Comparison of ENCODE assay signal across 7 mouse cellular contexts in genomic region chr8:11314613-11315012, GRCm38 (mm10). TPM values are rescaled to one million over a fixed set of nuclear protein-coding genes. Genes with fewer than 3 reads are reported as not detected.
DNase-seq lines count a peak whose midpoint lies in the region; ATAC-seq lines count a peak whose summit lies in the region.

No protein-coding gene starts in this region.

- H3K9ac ChIP-seq in kidney, embryonic 14.5 days (ENCODE audit: low read depth, low read length), result peak overlapping the region; percentile 95; the same call in 1 of the 2 replicates
- H3K9ac ChIP-seq in embryonic facial prominence, embryonic 11.5 days (replicated peaks; ENCODE audit: low read length), result no peak overlapping the region
- no peak overlapping the region for H3K9ac ChIP-seq in forebrain, embryonic 16.5 days (replicated peaks; ENCODE audit: low read depth, low read length)
- no peak overlapping the region for H3K9ac ChIP-seq in midbrain, embryonic 16.5 days (ENCODE audit: low read depth, low read length)

- peak; percentile 36; the same call in 1 of the 2 replicates for ATAC-seq in kidney, embryonic 14.5 days (ENCODE audit: low FRiP score, low TSS enrichment)
- no peak for ATAC-seq in embryonic facial prominence, embryonic 11.5 days (replicated peaks; ENCODE audit: insufficient number of reproducible peaks, low FRiP score, low TSS enrichment, low read depth)
- no peak for ATAC-seq in forebrain, embryonic 16.5 days
- ATAC-seq in midbrain, embryonic 16.5 days, result no peak
- ATAC-seq in erythroblast, adult 5-6 weeks (replicated peaks; ENCODE audit: low FRiP score, poor library complexity, severe bottlenecking), result no peak

- H3K4me1 ChIP-seq in kidney, embryonic 14.5 days (ENCODE audit: control insufficient read depth, insufficient read depth, low read length), result peaks cover 28% of the 10 kb centered on the region
- no peaks in the 10 kb centered on the region for H3K4me1 ChIP-seq in embryonic facial prominence, embryonic 11.5 days (ENCODE audit: control insufficient read depth, insufficient read depth, low read length)
- peaks cover 14% of the 10 kb centered on the region for H3K4me1 ChIP-seq in forebrain, embryonic 16.5 days (replicated peaks; ENCODE audit: control insufficient read depth, insufficient read depth, low read length)
- peaks cover 12% of the 10 kb centered on the region; the same call in 1 of the 2 replicates for H3K4me1 ChIP-seq in midbrain, embryonic 16.5 days (ENCODE audit: control insufficient read depth, insufficient read depth, low read length)

- no peak overlapping the region; the same call in 1 of the 2 replicates for H3K27ac ChIP-seq in kidney, embryonic 14.5 days (ENCODE audit: low read depth, low read length)
- H3K27ac ChIP-seq in embryonic facial prominence, embryonic 11.5 days (replicated peaks; ENCODE audit: low read depth, low read length), result no peak overlapping the region
- no peak overlapping the region for H3K27ac ChIP-seq in forebrain, embryonic 16.5 days (ENCODE audit: low read length)
- no peak overlapping the region for H3K27ac ChIP-seq in midbrain, embryonic 16.5 days (ENCODE audit: low read length)

- H3K27me3 ChIP-seq in kidney, embryonic 14.5 days (ENCODE audit: control insufficient read depth, insufficient read depth, low read length), result no peaks in the 10 kb centered on the region
- H3K27me3 ChIP-seq in embryonic facial prominence, embryonic 11.5 days (ENCODE audit: control insufficient read depth, insufficient read depth, low read length), result no peaks in the 10 kb centered on the region
- H3K27me3 ChIP-seq in forebrain, embryonic 16.5 days (replicated peaks; ENCODE audit: control insufficient read depth, insufficient read depth, low read length), result peaks cover 21% of the 10 kb centered on the region
- H3K27me3 ChIP-seq in midbrain, embryonic 16.5 days (ENCODE audit: control insufficient read depth, insufficient read depth, low read depth, low read length), result peaks cover 24% of the 10 kb centered on the region

- H3K9me3 ChIP-seq in kidney, embryonic 14.5 days (ENCODE audit: control insufficient read depth, low read length), result no peaks in the 10 kb centered on the region
- H3K9me3 ChIP-seq in embryonic facial prominence, embryonic 11.5 days (replicated peaks; ENCODE audit: control insufficient read depth, low read length), result no peaks in the 10 kb centered on the region
- no peaks in the 10 kb centered on the region for H3K9me3 ChIP-seq in forebrain, embryonic 16.5 days (ENCODE audit: control insufficient read depth, low read length)
- H3K9me3 ChIP-seq in midbrain, embryonic 16.5 days (replicated peaks; ENCODE audit: control insufficient read depth, low read length, poor library complexity, severe bottlenecking), result no peaks in the 10 kb centered on the region

- peak overlapping the region; percentile 87 for H3K4me3 ChIP-seq in kidney, embryonic 14.5 days (ENCODE audit: low read length)
- H3K4me3 ChIP-seq in embryonic facial prominence, embryonic 11.5 days (ENCODE audit: low read depth, low read length), result peak overlapping the region; percentile 81; the same call in 1 of the 2 replicates
- peak overlapping the region; percentile 3; the same call in 1 of the 2 replicates for H3K4me3 ChIP-seq in forebrain, embryonic 16.5 days (replicated peaks; ENCODE audit: low read length)
- no peak overlapping the region for H3K4me3 ChIP-seq in midbrain, embryonic 16.5 days (ENCODE audit: low read depth, low read length)

- H3K36me3 ChIP-seq in kidney, embryonic 14.5 days (ENCODE audit: control insufficient read depth, insufficient read depth, low read length), result peaks cover 13% of the 10 kb centered on the region
- no peaks in the 10 kb centered on the region for H3K36me3 ChIP-seq in embryonic facial prominence, embryonic 11.5 days (replicated peaks; ENCODE audit: control insufficient read depth, insufficient read depth, low read depth, low read length)
- no peaks in the 10 kb centered on the region for H3K36me3 ChIP-seq in forebrain, embryonic 16.5 days (ENCODE audit: control insufficient read depth, insufficient read depth)
- no peaks in the 10 kb centered on the region for H3K36me3 ChIP-seq in midbrain, embryonic 16.5 days (ENCODE audit: control insufficient read depth, insufficient read depth, low read length)

- 35% methylated on average over 8 of the region's 8 CpGs for WGBS in kidney, embryonic 14.5 days
- WGBS in embryonic facial prominence, embryonic 11.5 days, result 85% methylated on average over 8 of the region's 8 CpGs
- WGBS in forebrain, embryonic 16.5 days, result 89% methylated on average over 8 of the region's 8 CpGs
- 69% methylated on average over 8 of the region's 8 CpGs for WGBS in midbrain, embryonic 16.5 days

- peak overlapping the region; percentile 82 for H3K4me2 ChIP-seq in kidney, embryonic 14.5 days (replicated peaks; ENCODE audit: low read depth, low read length)
- peak overlapping the region; percentile 16 for H3K4me2 ChIP-seq in embryonic facial prominence, embryonic 11.5 days (ENCODE audit: low read depth, low read length)
- peak overlapping the region; percentile 12; the same call in 1 of the 2 replicates for H3K4me2 ChIP-seq in forebrain, embryonic 16.5 days (ENCODE audit: low read length)
- peak overlapping the region; percentile 92 for H3K4me2 ChIP-seq in midbrain, embryonic 16.5 days (ENCODE audit: low read length)

- DNase-seq in kidney, postnatal 14 days, result no peak
- DNase-seq in embryonic facial prominence, embryonic 11.5 days (ENCODE audit: low spot score), result no peak
- DNase-seq in Muller cell, postnatal 12 days (ENCODE audit: inconsistent ontology term), result no peak

RNA-seq across cellular contexts. Expression of gene Col4a1, which starts 2.0 kb away (rescaled TPM):
- polyA plus RNA-seq in kidney, embryonic 14.5 days (2014; fragmentation: Nextera tagmentation; extraction: Ambion mirVana), result 169 and 322 TPM in 2 replicates
- polyA plus RNA-seq in embryonic facial prominence, embryonic 11.5 days (2014; fragmentation: Nextera tagmentation; extraction: Ambion mirVana), result 93.6 and 114 TPM in 2 replicates
- 69.0 and 90.6 TPM in 2 replicates for polyA plus RNA-seq in forebrain, embryonic 16.5 days (2015; fragmentation: Nextera tagmentation; extraction: Ambion mirVana)
- polyA plus RNA-seq in midbrain, embryonic 16.5 days (2015; fragmentation: Nextera tagmentation; extraction: Ambion mirVana), result 73.6 and 83.1 TPM in 2 replicates
- 0.38 TPM in 1 of 2 replicates, not detected in the other for total RNA-seq in erythroblast, adult 5-6 weeks (2015; ENCODE audit: low replicate concordance)
- total RNA-seq in erythroblast, adult 5-6 weeks (2017; ENCODE audit: low replicate concordance), result 0.34 and 0.42 TPM in 2 replicates

RNA-seq across cellular contexts. Expression of gene Col4a2, which starts 2.0 kb away (rescaled TPM):
- polyA plus RNA-seq in kidney, embryonic 14.5 days (2014; fragmentation: Nextera tagmentation; extraction: Ambion mirVana), result 45.1 and 82.2 TPM in 2 replicates
- 26.7 and 30.3 TPM in 2 replicates for polyA plus RNA-seq in embryonic facial prominence, embryonic 11.5 days (2014; fragmentation: Nextera tagmentation; extraction: Ambion mirVana)
- 29.1 and 35.3 TPM in 2 replicates for polyA plus RNA-seq in forebrain, embryonic 16.5 days (2015; fragmentation: Nextera tagmentation; extraction: Ambion mirVana)
- 33.8 and 37.8 TPM in 2 replicates for polyA plus RNA-seq in midbrain, embryonic 16.5 days (2015; fragmentation: Nextera tagmentation; extraction: Ambion mirVana)
- total RNA-seq in erythroblast, adult 5-6 weeks (2015; ENCODE audit: low replicate concordance), result not detected in 2 replicates
- 0.42 TPM in 1 of 2 replicates, not detected in the other for total RNA-seq in erythroblast, adult 5-6 weeks (2017; ENCODE audit: low replicate concordance)

Comparison
In these comparisons a context has a peak if more than half of its experiments do, and no peak if none do; other contexts are left out.
1. H3K4me2 ChIP-seq: peak in every context shown above with its lines; median percentile 92 in midbrain, embryonic 16.5 days; 82 in kidney, embryonic 14.5 days; 16 in embryonic facial prominence, embryonic 11.5 days; 12 in forebrain, embryonic 16.5 days.